Mouse (Mus musculus) left cerebral cortex, adult 18-20 months (tissue): ENCODE measurements at regions not wholly inside any gene's neighbourhood (a gene's known extent, or its start where the extent isn't known, plus 50 kb on each side); places are given as distances from the start of the nearest gene placed in this dataset.

Source experiments
- DNase-seq, 2 experiments: peaks; one replicate each; pipeline ENCODE4 v3.0.0; 2021 to 2022; ENCODE audit warnings: low spot score in 2 of 2, mixed read lengths in 1 of 2

- peak in 1 of 2 experiments; percentile 12 for DNase-seq
These were observed 3266.0 kb upstream of the Lrrc6 start for GRCm38 (mm10) chr15:69766743-69767142.

GRCm38 (mm10) chr15:69752616-69753015 is 3251.9 kb upstream of the Lrrc6 start:
- no peak for DNase-seq

- peak; percentile 62 to 75 for DNase-seq
These were observed 3214.0 kb upstream of the Lrrc6 start for GRCm38 (mm10) chr15:69714680-69715079.

GRCm38 (mm10) chr15:69713900-69714299 is 3213.2 kb upstream of the Lrrc6 start:
- no peak for DNase-seq

- peak; percentile 8 to 20 for DNase-seq
These were observed 3195.0 kb upstream of the Lrrc6 start for GRCm38 (mm10) chr15:69695639-69696205.

- no peak for DNase-seq
These were observed 3189.8 kb upstream of the Lrrc6 start for GRCm38 (mm10) chr15:69690501-69690900.
